Mouse (Mus musculus) NIH3T3 (cell line): Measurements from ENCODE around the gene 4930467E23Rik.
A peak's percentile ranks its signal among the peaks of the same experiment; 100 is the strongest.
"Not testable (repeated sequence)": the region's sequence is repeated elsewhere in the genome, so short reads cannot be mapped to it uniquely, and the experiment has no call there.

Experiments used
- DNase-seq: peaks from one replicate; pipeline ENCODE4 v3.0.0-alpha.2; 2012; ENCODE audit warnings: low read depth

4930467E23Rik gene

DNA sequence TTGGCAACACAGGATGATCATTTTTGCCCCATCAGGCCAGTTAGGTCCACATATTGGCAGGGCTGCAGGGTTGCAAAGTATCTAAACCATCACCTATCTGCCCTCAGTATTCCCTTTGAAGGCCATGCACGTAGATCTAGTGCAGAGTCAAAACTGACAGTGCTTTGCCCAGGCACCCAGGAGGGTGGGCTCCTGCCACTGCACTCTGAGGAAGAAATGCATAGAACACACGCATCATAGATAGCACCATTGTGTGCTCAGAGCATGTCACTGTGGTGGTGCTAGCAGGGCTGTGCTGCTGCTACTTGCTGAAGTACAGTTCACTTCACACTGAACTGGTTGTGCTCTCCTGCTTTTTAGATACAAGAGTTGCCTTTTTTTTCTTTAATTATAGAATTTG lies at the start of gene 4930467E23Rik:
4930467E23Rik (plus strand) TSS at position 301 of the 400 bp plus-strand sequence.
- DNase-seq, result not testable (repeated sequence)

DNA sequence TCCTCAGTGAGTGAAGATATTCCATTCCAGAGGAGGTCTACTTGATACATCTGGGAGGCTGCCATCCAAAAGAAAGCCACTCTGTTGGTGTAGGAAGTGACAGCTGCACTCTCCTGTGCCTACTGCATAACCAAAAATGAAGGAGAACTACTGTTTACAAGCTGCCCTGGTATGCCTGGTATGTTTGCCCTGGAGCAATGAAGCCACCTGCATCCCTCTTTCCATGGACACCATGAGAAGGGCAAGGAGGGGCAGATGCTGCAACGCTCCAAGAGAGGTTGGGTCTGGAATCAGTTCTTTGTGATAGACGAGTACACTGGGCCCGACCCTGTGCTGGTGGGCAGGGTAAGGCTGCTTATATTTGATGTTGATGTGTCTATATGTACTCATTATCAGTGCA lies 47.1 kb upstream of the 4930467E23Rik start:
- DNase-seq, result not testable (repeated sequence)

DNA sequence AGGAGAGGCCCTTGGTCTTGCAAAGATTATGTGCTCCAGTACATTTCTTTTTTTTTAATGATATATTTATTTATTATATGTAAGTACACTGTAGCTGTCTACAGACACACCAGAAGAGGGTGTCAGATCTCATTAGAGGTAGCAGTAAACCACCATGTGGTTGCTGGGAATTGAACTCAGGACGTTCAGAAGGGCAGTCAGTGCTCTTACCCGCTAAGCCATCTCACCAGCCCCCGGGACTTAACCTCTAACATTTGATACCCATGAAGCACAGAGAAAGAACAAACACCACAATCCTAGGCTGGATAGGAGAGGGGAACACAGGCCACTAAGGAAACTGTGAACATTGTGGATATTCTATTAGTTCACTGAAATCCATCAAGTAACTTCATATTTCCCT lies 43.9 kb upstream of the 4930467E23Rik start:
- DNase-seq, result not testable (repeated sequence)

DNA sequence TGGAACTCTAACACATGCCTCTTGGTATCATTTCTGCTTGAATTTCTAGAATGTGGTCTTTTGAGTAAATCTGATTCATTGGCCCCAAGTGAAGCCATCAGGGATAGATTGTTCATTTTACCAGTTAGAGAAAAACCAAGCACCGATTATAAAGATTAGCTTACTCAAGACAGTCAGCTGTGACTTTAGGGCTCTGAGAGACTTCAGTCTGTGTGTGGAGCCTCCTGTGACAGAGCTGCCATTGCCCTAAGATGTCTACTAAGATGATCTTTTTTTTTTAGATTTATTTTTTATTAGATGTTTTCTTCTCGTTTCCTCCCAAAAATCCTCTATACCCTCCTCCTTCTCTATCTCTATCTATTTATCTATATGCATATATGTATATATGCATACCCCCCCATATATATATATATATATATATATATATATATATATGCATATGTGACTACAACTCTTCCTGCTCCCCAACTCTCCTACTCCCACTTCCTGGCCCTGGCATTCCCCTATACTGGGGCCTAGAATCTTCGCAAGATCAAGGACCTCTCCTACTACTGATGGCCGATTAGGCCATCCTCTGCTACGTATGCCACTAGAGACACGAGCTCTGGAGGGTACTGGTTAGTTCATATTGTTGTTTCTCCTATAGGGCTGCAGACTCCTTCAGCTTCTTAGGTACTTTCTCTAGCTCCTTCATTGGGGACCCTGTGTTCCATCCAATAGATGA lies 40.4 kb upstream of the 4930467E23Rik start:
- DNase-seq, result not testable (repeated sequence)

DNA sequence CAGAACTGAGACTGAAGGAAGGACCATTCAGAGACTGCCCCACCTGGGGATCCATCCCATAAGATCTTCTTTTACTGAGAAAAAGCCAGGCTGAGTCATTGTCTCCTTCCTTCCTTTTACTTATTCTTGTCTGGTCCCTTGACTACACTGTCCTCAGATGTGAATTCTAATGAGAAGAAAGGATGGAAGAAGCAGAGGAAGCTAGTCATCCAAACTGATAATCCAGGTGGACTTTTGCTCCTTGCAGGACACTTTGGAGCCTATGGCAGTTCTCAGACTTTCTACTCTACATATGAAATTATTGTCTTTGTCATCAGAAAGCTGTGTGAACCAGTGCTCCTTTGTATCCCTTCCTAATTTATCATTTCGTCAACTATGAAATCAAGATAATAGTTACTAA lies 39.6 kb upstream of the 4930467E23Rik start:
- DNase-seq, result not testable (repeated sequence)

DNA sequence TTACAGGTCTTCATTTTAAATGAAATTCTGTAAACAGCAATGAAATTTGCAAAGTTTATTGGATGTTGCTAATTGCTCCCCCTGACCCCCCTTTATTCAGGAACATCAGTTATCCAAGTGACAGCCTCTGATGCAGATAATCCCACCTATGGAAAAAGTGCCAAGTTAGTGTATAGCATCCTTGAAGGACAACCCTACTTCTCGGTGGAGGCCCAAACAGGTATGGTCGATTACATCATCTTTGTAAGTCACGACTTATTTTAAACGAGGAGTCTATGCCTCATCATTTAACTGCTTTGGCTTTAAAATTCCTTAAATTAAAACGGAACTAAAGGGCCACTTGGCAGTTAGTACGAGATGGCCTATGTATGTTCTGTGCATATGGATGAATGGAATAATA lies 38.0 kb upstream of the 4930467E23Rik start:
- not testable (repeated sequence) for DNase-seq

DNA sequence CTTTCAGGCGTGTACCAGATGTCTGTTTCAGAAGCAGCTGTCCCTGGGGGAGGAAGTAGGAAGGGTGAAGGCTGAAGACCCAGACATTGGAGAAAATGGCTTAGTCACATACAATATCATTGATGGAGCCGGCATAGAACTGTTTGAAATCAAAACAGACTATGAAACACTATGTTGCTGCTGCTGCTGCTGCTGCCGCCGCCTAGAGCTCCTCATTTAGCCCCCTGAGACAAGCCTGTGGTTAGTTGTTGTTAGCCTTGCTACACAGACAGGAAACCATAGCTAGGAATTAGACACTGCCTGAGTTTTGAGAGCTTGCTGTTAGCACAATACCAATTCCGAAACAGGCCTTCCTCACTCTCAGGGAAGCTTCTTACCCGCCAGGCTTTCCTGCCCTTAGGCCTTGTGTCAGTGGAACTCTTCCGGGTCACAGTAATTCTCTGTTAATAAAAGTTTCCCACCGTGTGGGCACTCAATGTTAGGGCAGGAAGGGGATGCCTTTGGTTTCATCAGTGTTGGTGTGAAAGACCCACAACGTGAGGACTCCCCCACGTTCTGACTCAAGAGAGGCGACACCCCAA lies 31.8 kb upstream of the 4930467E23Rik start:
- peak; percentile 16 for DNase-seq

DNA sequence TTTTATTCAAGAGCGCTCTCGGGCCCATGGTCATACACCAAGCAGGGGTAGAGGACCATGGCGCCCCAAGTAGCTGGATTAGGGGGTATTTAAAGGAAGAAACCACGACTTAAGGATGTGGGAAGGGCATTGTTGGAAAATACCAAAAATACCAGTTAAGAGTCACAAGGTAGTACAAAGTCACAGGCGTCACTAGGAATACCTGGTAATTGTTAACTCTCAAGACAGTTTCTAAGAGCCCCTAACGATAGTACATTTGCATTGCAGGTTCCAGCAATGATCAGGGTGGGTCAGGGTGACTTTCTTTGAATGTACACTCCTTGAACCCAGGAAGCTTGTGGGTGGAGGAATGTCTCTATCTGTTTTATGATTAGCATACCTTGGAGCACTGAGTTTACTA lies 31.3 kb upstream of the 4930467E23Rik start:
- DNase-seq, result not testable (repeated sequence)

DNA sequence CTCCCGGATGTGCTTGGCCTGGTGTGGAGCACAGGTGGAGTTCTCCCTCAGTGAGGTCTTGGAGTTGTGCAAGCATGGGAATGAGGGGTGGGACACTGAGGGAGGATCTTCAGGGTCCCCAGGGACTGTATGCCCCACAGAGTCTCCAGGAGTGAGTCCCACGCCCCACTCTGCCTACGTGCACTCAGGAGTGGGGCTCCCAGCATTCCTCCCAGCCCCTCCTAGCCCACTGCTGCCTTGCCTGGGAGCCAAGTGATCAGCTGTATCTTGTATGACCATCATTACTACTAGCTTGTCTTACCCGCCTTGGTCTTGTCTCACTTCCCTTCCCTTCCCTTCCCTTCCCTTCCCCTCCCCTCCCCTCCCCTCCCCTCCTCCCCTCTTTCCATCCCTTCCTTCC lies 30.7 kb upstream of the 4930467E23Rik start:
- peak; percentile 21 for DNase-seq

DNA sequence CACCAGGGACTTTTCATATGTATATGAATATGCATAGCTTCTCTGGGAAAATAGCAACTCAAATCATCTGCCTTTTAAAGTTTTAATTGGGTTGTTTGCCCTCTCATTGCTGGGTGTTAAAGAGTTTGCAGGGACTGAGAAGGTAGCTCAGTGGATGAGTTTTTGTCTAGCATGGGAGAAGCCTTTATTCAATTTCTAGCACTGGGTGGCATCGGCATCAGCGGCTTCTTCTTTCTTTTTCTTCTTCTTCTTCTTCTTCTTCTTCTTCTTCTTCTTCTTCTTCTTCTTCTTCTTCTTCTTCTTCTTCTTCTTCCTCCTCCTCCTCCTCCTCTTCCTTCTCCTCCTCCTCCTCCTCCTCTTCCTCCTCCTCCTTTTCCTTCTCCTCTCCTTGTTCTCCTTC lies 28.1 kb upstream of the 4930467E23Rik start:
- DNase-seq, result peak; percentile 30

DNA sequence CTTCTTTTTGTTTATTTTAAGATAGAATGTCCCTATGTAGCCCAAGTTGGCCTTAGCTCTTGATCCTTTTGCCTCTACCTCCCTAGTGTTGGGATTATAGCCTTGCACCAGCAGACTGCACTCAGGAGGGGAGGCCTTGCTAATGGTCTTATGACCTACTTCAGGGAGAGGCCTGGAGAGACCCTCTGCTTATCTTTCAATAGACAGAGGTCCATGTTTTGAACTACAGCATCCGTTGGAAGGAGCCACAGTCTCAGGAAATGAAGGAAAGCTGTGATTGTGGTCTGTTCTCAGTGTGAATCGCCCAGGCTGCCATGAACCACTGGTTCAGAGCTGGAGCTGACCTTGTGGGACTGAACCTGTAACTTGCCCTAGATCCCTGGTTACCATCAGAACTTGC lies 27.1 kb upstream of the 4930467E23Rik start:
- DNase-seq, result peak; percentile 10

DNA sequence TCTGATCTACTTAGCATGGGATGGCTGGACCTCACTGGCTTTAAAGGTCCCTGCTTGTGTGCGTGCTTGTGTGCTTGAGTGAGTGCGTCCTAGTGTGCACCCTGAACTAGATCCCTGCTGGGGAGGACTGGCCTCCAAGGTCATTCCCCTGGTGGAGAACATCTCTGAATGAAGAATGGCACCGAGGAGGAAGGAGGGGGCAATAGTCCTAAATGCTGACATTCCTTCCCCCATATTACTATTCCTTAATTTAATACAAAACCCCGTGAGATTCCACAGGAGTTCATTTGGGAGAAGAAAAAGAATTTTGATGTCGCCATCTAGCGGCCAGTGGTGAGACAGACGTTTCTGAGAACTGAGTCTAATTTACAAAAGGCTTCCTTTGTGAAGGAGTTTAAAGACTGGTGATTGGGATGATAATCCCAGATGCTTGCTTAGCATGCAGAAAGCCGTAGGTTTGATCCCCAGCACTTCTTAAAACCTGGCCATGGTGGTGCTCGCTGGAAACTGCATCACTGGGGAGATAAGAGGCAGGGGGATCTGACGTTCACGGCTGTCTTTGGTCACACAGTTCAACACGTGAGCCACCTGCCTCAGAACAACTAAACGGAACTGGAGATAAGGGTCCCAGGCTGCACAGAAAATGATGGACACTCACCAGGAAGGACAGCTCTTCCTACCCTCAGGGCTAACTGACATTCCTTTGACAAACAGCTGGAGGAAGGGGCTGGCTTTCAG lies 26.2 kb upstream of the 4930467E23Rik start:
- peak; percentile 98 for DNase-seq

DNA sequence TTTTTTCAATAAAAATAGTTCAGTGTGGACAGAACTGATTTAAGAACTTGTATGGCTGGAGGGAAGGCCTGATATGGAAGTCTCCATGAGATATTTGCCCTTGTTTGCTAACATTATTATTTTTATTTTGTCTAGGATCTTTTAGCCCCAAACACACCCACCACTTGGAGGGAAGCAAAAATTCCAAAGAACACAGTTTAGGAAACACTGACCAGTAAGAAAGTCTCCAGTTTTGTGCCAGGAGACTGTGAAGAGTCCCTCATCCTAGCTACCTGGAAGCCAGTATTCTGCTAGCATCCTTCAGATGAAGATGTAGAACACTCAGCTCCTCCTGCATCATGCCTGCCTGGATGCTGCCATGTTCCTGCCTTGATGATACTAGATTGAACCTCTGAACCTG lies 25.5 kb upstream of the 4930467E23Rik start:
- not testable (repeated sequence) for DNase-seq

DNA sequence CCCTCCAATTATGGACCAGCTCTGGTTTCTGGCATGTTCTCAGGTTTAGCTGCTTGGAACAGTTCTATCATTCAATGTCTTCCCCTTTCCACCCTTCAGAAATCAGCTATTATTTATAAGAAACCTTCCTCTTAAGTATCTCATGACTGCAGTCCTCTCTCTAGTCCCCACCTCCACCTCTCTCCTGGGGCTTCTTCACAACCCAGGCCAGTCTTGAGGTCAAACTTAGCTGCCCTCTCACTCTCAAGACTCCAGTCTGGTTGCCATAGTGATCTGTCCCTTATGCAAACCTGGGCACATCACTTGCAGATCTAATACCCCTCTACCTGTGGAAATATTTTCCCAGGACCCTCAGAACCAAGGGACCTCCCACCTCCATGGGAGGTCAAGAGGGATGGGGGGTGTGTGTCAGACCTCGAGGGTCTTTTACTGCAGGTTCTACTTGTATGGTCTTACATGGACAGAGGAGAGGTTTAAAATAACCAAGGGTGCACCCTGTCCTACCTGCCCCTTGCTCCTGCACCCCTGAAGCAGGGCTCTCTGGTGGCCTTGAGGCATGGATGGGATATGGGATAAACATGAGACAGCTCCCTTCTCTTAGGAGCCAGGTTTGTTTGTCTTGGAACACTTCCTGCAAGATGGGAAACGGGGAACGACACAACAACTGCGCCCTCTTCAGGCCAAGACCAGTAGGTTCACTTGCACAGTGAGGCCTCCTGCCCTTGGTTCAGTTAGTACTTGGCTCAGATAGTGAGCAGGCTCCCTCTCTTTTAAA lies 24.7 kb upstream of the 4930467E23Rik start:
- not testable (repeated sequence) for DNase-seq

DNA sequence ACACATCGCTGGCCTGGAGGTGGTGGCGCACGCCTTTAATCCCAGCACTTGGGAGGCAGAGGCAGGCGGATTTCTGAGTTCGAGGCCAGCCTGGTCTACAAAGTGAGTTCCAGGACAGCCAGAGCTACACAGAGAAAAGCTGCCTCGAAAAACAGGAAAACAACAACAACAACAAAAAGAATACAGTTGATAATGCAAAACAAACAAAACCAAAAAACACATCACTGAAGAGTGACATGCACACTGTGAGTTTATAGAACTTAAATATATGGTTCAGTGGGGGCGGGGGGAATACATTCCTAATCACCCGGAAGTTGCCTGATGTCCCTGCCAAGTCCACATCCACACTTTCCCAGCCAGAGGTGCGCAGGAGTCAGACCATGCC lies 24.2 kb upstream of the 4930467E23Rik start:
- peak; percentile 0 for DNase-seq

DNA sequence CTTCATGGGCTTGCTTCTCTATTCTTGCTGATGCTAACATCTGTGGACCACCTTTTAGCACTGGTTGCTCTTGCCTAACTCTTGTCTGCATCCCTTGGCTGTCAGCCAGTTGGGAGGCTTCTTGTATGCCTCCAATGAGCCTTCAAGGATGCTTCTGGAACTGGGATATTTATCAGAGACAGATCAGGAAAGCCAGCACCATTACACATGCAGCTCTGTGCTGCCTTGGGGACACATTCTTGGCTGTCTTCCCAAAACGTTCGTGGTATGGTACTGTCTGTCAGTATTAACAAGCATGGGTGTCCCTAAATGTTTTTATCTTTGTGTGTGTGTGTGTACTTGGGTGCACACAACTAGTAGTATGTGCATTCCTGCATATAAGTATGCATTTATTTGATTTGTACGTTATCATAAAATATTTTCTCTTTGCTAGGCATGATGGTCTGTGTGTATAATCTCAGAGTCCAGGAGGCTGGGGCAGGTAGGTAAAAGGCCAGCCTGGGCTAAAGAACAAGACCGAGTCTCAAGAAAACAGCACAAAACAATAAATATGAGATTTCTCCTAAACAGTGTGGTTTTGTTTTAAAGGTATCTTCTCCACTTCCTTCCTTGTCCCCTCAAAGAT lies 23.2 kb upstream of the 4930467E23Rik start:
- not testable (repeated sequence) for DNase-seq

DNA sequence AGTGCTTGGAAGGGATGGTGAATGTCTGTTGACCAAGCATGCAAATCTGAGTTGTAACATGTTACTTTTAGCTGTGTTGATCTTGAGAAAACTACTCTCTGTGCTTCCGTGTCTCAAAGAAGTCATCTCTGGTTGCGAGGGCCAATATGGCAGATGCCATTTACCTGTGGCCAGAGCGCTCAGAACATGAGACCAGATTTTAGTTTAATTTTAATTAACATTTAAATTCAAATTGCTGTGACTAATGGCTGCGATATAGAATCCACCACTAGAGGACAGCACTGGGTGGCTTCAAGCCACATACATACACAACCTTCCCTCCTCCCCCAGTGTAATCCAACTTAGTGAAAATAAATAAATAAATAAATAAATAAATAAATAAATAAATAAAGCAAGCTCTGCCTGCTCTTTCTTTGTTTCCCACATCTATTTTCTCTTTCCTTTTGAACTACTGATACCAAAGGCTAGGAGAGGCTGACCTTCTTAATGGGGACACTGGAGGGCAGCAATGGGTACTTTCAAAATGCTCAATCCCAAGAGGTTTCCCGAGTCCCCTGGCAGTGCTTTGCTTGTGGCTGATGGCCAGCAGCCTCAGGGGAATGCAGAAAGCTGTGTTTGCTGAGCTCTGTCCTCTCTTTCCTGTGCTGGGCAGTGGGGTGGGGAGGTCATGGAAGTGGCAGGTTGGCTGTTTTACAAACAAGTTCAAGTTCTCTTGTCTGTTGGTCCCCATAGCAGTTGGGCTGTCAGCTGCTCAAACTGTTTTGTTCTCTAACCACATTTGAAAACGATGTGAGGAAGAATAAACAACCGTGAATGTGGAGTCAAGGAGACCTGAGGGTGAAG lies 22.2 kb upstream of the 4930467E23Rik start:
- DNase-seq, result peak; percentile 59

DNA sequence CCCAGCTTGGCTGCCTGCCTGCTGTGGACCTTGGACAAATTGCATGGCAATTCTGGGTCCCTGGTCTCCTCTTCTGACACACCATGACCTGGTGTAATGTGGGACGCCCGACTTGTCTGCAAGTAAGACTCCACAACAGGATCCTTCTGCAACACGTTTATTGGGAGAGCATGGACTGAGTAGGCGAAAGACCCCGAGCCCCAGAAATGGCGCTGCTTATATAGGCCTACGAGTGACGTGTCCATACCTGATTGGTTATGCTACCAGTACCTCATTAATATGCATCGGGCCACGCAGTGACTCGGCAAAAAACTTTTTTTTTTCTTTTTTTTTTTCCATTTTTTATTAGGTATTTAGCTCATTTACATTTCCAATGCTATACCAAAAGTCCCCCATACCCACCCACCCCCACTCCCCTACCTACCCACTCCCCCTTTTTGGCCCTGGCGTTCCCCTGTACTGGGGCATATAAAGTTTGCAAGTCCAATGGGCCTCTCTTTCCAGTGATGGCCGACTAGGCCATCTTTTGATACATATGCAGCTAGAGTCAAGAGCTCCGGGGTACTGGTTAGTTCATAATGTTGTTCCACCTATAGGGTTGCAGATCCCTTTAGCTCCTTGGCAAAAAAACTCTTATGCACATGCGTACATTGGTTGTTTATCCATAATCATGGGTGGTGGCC lies 21.5 kb upstream of the 4930467E23Rik start:
- not testable (repeated sequence) for DNase-seq

DNA sequence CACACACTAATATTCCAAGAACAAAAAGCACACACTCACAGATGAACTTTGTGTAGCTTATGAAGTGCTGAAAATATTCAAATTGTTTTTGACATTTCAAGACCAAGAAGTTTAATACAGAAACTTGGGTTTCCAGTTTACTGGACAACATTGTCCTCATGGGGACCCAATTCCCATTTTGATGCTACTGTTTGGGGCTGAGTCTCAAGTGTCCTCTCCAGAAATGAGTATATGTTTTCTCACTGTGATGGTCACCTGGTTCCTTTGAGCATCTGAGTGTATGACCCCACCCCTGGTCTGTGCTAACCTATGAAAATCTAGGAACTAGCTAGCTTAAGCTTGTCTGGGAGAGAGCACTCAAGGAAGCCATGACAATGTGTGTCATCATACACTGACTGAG lies 20.4 kb upstream of the 4930467E23Rik start:
- DNase-seq, result not testable (repeated sequence)

DNA sequence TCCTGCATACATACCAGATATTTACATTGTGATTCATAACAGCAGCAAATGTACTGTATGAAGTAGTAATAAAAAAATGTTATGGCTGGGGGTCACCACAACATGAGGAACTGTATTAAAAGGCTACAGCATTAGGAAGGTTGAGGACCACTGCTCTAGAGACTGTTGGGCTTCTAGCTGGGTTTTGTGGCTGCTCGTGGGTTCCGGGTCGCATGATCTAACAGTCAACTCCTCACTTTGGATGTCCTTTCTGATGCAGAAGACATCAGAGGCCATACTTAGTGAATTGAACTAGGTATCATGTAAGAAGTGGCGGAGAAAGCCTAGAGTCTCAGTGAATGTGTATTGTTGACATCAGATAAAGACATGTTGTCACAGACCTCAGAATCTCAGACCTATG lies 19.9 kb upstream of the 4930467E23Rik start:
- DNase-seq, result peak; percentile 7
